Mouse (Mus musculus) midbrain, embryonic 14.5 days (tissue): ENCODE measurements around the gene Spink4. TPM values are rescaled to one million over a fixed set of nuclear protein-coding genes. Genes with fewer than 3 reads are reported as not detected.

Experiments
- ATAC-seq: fragments of 200-750 bp; cut with Nextera tagmentation; 2 replicates; pipeline ENCODE4 v1.8.0; 2017; ENCODE audit warnings: moderate number of reproducible peaks, moderate library complexity; ENCODE audit not compliant: low FRiP score, low TSS enrichment
- DNase-seq: peaks from one replicate; pipeline ENCODE4 v3.0.0-alpha.2; 2015
- H3K27ac ChIP-seq: fragments of 300-500 bp; sonication (generic); replicated peaks from 2 replicates; pipeline ENCODE4 v1.5.1; 2014; ENCODE audit warnings: mild to moderate bottlenecking, low read depth, low read length, moderate library complexity
- H3K27me3 ChIP-seq: fragments of 300-500 bp; sonication (generic); 2 replicates; pipeline ENCODE4 v1.6.1; 2014; ENCODE audit warnings: low read length, control low read depth, mixed read lengths; ENCODE audit not compliant: control insufficient read depth, insufficient read depth
- H3K36me3 ChIP-seq: fragments of 300-500 bp; sonication (generic); 2 replicates; pipeline ENCODE4 v1.6.1; 2014; ENCODE audit warnings: low read length, control low read depth; ENCODE audit not compliant: control insufficient read depth, insufficient read depth
- H3K4me1 ChIP-seq: fragments of 300-500 bp; sonication (generic); 2 replicates; pipeline ENCODE4 v1.6.1; 2014; ENCODE audit warnings: mild to moderate bottlenecking, antibody characterized with exemption, low read length, control low read depth; ENCODE audit not compliant: control insufficient read depth, insufficient read depth
- H3K4me2 ChIP-seq: fragments of 300-500 bp; sonication (generic); 2 replicates; pipeline ENCODE4 v1.6.1; 2014; ENCODE audit warnings: mild to moderate bottlenecking, low read length, moderate library complexity
- H3K4me3 ChIP-seq: fragments of 300-500 bp; sonication (generic); replicated peaks from 2 replicates; pipeline ENCODE4 v1.5.1; 2014; ENCODE audit warnings: low read depth, low read length
- H3K9ac ChIP-seq: fragments of 300-500 bp; sonication (generic); replicated peaks from 2 replicates; pipeline ENCODE4 v1.6.1; 2014; ENCODE audit warnings: mild to moderate bottlenecking, low read length, moderate library complexity
- H3K9me3 ChIP-seq: fragments of 300-500 bp; sonication (generic); 2 replicates; pipeline ENCODE4 v1.6.1; 2016; ENCODE audit warnings: low read length, control low read depth, mixed read lengths; ENCODE audit not compliant: control insufficient read depth
- WGBS: fragments of 180-500 bp; shearing (Covaris S2); extraction: QIAGEN DNeasy Blood & Tissue Kit; methylation state at CpG from one replicate; pipeline ENCODE4 v1.1.7; 2014; 5-methylcytosine and 5-hydroxymethylcytosine counted together
- polyA plus RNA-seq: library from polyadenylated mRNA; unstranded; fragments of >200 nt; fragmentation: Nextera tagmentation; extraction: Ambion mirVana; gene quantifications from 2 replicates; pipeline ENCODE4 v1.2.1, GENCODE M21; 2014

The Spink4 gene
- polyA plus RNA-seq, 1 experiment from 2014 or later = not detected

- H3K4me3 ChIP-seq = no peak overlapping the region
- H3K36me3 ChIP-seq = peaks cover 70% of the 10 kb centered on the region
- ATAC-seq (no peak), DNase-seq (no peak)
- H3K9me3 ChIP-seq = no peaks in the 10 kb centered on the region
- H3K27ac ChIP-seq = no peak overlapping the region
- 100% methylated on average over 1 of the region's 1 CpGs for WGBS
- no peak overlapping the region for H3K9ac ChIP-seq
- no peak overlapping the region for H3K4me2 ChIP-seq
- no peaks in the 10 kb centered on the region for H3K4me1 ChIP-seq
- H3K27me3 ChIP-seq = no peaks in the 10 kb centered on the region
Observed at GRCm38 (mm10) chr4:40979430-40979829, 59.6 kb downstream of the Spink4 start.

Other genes with a start within 250 kb of the Spink4 start
- gene Aptx, start 216.9 kb upstream of the Spink4 start, polyA plus RNA-seq = 43.5 and 44.8 TPM in 2 replicates
- gene Dnaja1, start 197.9 kb upstream of the Spink4 start, polyA plus RNA-seq = 669 and 677 TPM in 2 replicates
- 114 and 136 TPM in 2 replicates for gene Smu1, start 162.1 kb upstream of the Spink4 start, polyA plus RNA-seq
- 4.3 and 7.6 TPM in 2 replicates for gene B4galt1, start 66.0 kb upstream of the Spink4 start, polyA plus RNA-seq
- gene Bag1, start 28.2 kb downstream of the Spink4 start, polyA plus RNA-seq = 203 and 204 TPM in 2 replicates
- gene Chmp5, start 28.4 kb downstream of the Spink4 start, polyA plus RNA-seq = 172 and 186 TPM in 2 replicates
- gene Nfx1, start 50.9 kb downstream of the Spink4 start, polyA plus RNA-seq = 90.8 and 114 TPM in 2 replicates
- 0.16 TPM in 1 of 2 replicates, not detected in the other for gene Aqp7, start 128.1 kb downstream of the Spink4 start, polyA plus RNA-seq
- gene Aqp3, start 178.1 kb downstream of the Spink4 start, polyA plus RNA-seq = 0.22 TPM in 1 of 2 replicates, not detected in the other
- 35.7 and 38.1 TPM in 2 replicates for gene Nol6, start 204.4 kb downstream of the Spink4 start, polyA plus RNA-seq
- gene Ube2r2, start 215.7 kb downstream of the Spink4 start, polyA plus RNA-seq = 75.7 and 80.7 TPM in 2 replicates